Mouse (Mus musculus) small intestine, adult 2 months (tissue): Measurements from ENCODE around the gene Ppp2r5c. TPM values are rescaled to one million over a fixed set of nuclear protein-coding genes. Genes with fewer than 3 reads are reported as not detected.

Experiments used
- H3K27ac ChIP-seq: fragments of 200-500 bp; 2 replicates; pipeline ENCODE4 v1.5.1; 2012; ENCODE audit warnings: low read depth, low read length, control low read depth, inconsistent platforms; ENCODE audit not compliant: insufficient read depth
- H3K27me3 ChIP-seq: fragments of 200-500 bp; 2 replicates; pipeline ENCODE4 v1.6.1; 2012; ENCODE audit warnings: mild to moderate bottlenecking, moderate library complexity, low read length, inconsistent platforms; ENCODE audit not compliant: control insufficient read depth, insufficient read depth
- H3K36me3 ChIP-seq: fragments of 200-500 bp; 2 replicates; pipeline ENCODE4 v1.6.1; 2012; ENCODE audit warnings: mild to moderate bottlenecking, low read length, control low read depth, inconsistent platforms; ENCODE audit not compliant: control insufficient read depth, insufficient read depth
- H3K4me1 ChIP-seq: fragments of 200-500 bp; 2 replicates; pipeline ENCODE4 v1.6.1; 2012; ENCODE audit warnings: low read length, inconsistent platforms, mixed read lengths; ENCODE audit not compliant: control insufficient read depth, insufficient read depth, insufficient read length
- H3K4me3 ChIP-seq: fragments of 200-500 bp; 2 replicates; pipeline ENCODE4 v1.5.1; 2012; ENCODE audit warnings: low read depth, mild to moderate bottlenecking, control low read depth, inconsistent platforms, low read length, moderate library complexity
- CTCF ChIP-seq: fragments of 200-500 bp; IDR thresholded peaks from 2 replicates; pipeline ENCODE4 v1.5.1; 2012; ENCODE audit warnings: low read depth, mild to moderate bottlenecking, control low read depth, inconsistent platforms, low read length, moderate library complexity, mixed read lengths; ENCODE audit not compliant: insufficient replicate concordance, insufficient read length; ENCODE audit errors: extremely low read depth
- POLR2A ChIP-seq: fragments of 200-500 bp; IDR thresholded peaks from 2 replicates; pipeline ENCODE4 v1.6.1; 2012; ENCODE audit warnings: low read depth, mild to moderate bottlenecking, control low read depth, inconsistent platforms, low read length, moderate library complexity
- WGBS: fragments of 180-500 bp; shearing (Covaris S2); methylation state at CpG from one replicate; pipeline ENCODE4 v1.1.7; 2018; 5-methylcytosine and 5-hydroxymethylcytosine counted together
- polyA plus RNA-seq: library from polyadenylated mRNA; depleted of rRNA; stranded (reverse); fragments of >200 nt; gene quantifications from 2 replicates; pipeline ENCODE4 v1.2.3, GENCODE M21; 2012

Ppp2r5c gene
- polyA plus RNA-seq, 1 experiment, result 19.3 TPM

DNA sequence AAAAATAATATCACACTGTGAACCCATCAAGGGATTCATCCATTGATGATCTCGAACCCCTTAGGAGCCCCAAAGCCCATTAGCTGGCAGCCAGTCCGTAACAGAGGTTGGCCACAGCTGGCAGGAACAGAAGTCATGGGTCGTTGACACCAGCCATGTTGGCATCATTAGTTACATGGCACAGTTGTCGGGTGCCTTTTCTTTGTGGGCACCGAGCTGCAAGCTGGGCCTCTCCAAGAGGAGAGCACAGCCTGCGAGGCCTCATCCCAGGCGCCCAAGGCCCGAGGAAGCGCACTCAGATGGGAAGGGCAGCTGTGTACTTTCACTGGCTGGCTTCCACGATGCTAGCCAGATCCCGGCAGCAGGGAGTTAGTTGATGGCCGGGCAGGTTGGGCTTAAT, 64.3 kb downstream of the Ppp2r5c start:
- Histone ChIP-seq H3K27me3 (no peaks in the 10 kb centered on the region), H3K4me3 (no peak overlapping the region), H3K27ac (no peak overlapping the region), H3K36me3 (peaks cover 2% of the 10 kb centered on the region; the same call in 1 of the 2 replicates), H3K4me1 (peaks cover 10% of the 10 kb centered on the region)
- TF ChIP-seq POLR2A, result no peak
- TF ChIP-seq CTCF, result no peak
- WGBS, result 68% methylated on average over 12 of the region's 12 CpGs

GRCm38 (mm10) chr12:110511856-110512433, 65.0 kb downstream of the Ppp2r5c start:
- TF ChIP-seq POLR2A, result no peak
- TF ChIP-seq CTCF, result peak; percentile 19; the same call in 1 of the 2 replicates
- H3K36me3 ChIP-seq, result peaks cover 3% of the 10 kb centered on the region; the same call in 1 of the 2 replicates
- peaks cover 10% of the 10 kb centered on the region for H3K4me1 ChIP-seq
- H3K27ac ChIP-seq, result no peak overlapping the region
- H3K4me3 ChIP-seq, result no peak overlapping the region
- no peaks in the 10 kb centered on the region for H3K27me3 ChIP-seq
- WGBS, result 40% methylated on average over 9 of the region's 9 CpGs

- H3K27me3 ChIP-seq, result no peaks in the 10 kb centered on the region
- 39% methylated on average over 7 of the region's 7 CpGs for WGBS
- H3K36me3 ChIP-seq, result peaks cover 7% of the 10 kb centered on the region; the same call in 1 of the 2 replicates
- H3K4me1 ChIP-seq, result peaks cover 10% of the 10 kb centered on the region
- no peak overlapping the region for H3K4me3 ChIP-seq
- no peak overlapping the region for H3K27ac ChIP-seq
- TF ChIP-seq CTCF, result no peak
- TF ChIP-seq POLR2A, result no peak
Observed at GRCm38 (mm10) chr12:110512884-110513283, 66.0 kb downstream of the Ppp2r5c start.

DNA sequence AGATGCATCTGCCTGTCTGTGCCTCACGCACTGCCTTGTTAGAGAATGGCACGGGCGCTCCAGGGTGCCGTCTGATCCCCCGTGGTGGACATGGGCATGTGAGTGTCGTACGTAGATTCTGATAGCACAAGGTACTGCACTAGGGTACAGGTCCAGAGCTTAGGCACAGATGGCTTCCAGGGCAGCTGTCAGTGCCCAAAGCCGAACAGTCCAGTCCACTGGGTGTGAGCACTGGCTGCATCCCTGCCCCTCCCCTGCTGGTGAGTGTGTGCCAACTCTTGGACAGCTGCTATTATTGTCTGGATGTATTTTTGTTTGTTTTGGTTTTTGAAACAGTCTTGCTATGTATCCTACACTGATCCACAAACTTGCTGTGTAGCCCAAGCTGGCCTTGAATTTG, 68.8 kb downstream of the Ppp2r5c start:
- Histone ChIP-seq H3K4me3 (no peak overlapping the region), H3K4me1 (peaks cover 10% of the 10 kb centered on the region), H3K27ac (no peak overlapping the region), H3K36me3 (peaks cover 7% of the 10 kb centered on the region; the same call in 1 of the 2 replicates), H3K27me3 (no peaks in the 10 kb centered on the region)
- WGBS, result 75% methylated on average over 8 of the region's 8 CpGs
- no peak for TF ChIP-seq CTCF
- no peak for TF ChIP-seq POLR2A

DNA sequence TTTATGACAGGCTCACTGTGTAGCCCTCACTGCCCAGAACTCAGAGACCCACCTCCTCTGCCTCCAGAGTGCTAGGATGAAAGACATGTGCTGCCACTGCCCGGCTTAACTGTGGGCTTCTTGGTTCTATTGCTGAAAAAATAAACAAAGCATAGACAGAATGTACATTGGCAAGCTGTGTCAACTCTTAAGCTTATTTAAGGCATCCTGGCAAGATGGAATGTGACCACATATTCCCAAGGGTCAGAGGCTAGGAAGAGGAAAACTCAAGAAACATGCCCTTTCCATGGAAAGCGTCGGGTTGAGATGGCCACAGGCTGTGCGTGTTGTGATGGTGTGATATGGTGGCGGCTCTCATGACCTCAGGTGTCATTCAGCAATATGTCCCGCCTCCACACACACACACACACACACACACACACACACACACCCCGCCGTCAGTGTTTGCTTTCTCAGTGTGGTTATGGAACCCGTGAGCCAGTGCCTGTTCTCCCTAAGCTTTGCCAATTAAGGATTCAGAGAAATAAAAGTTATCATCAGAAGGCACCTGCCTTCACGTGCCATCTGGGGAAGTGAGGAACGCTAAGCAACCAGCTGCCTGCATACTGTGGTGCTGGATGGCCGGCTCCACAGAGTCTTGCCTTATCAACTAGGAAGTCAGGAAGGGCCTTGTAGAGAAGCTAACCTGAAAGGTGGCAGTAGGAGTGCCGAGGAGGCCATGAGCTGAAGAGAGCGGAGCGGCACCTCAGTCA, 73.5 kb downstream of the Ppp2r5c start:
- Histone ChIP-seq H3K4me1 (peaks cover 3% of the 10 kb centered on the region), H3K27ac (no peak overlapping the region), H3K4me3 (no peak overlapping the region), H3K27me3 (no peaks in the 10 kb centered on the region), H3K36me3 (peaks cover 28% of the 10 kb centered on the region)
- TF ChIP-seq CTCF (no peak), POLR2A (no peak)
- WGBS, result 63% methylated on average over 15 of the region's 15 CpGs

DNA sequence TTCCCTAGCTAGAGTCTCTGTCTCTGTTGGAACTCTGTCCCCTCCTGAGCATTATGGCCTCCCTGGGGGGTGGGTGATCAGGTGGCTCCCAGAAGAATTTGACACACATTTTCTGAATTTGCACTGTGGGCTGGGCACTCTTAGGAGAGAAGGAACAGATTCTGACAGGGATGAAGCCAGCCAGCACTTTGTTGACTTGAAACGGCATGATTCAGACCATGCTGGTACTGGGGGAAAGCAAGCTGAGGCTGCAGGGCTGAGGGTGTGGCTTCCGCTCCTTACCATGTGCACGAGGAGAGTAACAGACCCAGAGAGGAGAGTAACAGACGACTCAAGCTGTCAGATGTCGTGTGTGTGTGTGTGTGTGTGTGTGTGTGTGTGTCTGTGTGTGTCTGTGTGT, 76.6 kb downstream of the Ppp2r5c start:
- Histone ChIP-seq H3K27ac (no peak overlapping the region), H3K4me1 (no peaks in the 10 kb centered on the region), H3K36me3 (peaks cover 34% of the 10 kb centered on the region), H3K4me3 (no peak overlapping the region), H3K27me3 (no peaks in the 10 kb centered on the region)
- WGBS, result 96% methylated on average over 5 of the region's 5 CpGs
- no peak for TF ChIP-seq CTCF
- no peak for TF ChIP-seq POLR2A

GRCm38 (mm10) chr12:110532711-110533110, 85.8 kb downstream of the Ppp2r5c start:
- H3K4me1 ChIP-seq, result no peaks in the 10 kb centered on the region
- no peaks in the 10 kb centered on the region for H3K27me3 ChIP-seq
- H3K4me3 ChIP-seq, result no peak overlapping the region
- no peak for TF ChIP-seq POLR2A
- TF ChIP-seq CTCF, result no peak
- no peak overlapping the region for H3K27ac ChIP-seq
- H3K36me3 ChIP-seq, result peaks cover 12% of the 10 kb centered on the region
- WGBS, result 92% methylated on average over 6 of the region's 6 CpGs
